ENCODE assay signal across 25 mouse cellular contexts in the genomic region with DNA sequence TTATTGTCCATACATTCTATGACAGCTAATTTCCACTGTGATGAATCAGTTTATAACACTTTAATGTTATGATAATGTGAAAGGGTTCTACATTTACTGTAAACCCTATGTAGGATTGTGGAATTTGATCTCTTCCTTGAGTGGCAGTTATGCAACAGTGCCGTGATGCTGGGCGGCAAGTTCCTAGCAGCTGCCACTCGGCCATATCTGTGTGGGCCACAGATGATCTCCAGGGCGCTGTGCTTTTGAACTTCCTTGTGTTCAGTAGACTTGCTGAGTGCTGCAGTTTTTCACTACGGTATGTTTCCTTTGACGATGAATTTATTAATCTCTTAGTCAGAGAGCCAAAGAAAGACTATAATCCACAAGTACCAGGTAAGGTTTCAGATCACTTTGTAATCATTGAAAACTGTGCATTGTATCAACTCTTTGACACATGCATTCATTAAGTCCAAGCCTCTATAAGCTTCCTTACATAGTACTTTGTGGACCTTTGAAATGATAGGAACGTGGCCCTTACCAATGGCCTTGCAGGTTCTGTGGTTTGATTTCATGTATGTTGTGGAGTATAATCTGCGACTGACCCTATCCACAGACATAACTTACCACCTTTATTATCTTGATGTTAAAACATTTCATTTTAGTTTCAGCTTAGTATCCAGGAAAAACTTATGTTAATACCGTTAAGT.
DNase-seq lines count a peak whose midpoint lies in the region; ATAC-seq and TF ChIP-seq lines count a peak whose summit lies in the region.
"Had no signal": no experiment of that assay in that cellular context is flagged by ENCODE, and none has a peak within 500 bp of the region (broad histone marks: within the 10 kb centered on the region; RNA-seq: fewer than 3 reads in every experiment).

No protein-coding gene starts in this region.

- DNase-seq in lung, postnatal 25 days (ENCODE audit: low spot score) = no peak
- DNase-seq in liver, embryonic 14.5 days (ENCODE audit: low read depth in 3 of 3, low spot score in 3 of 3) = no peak
- DNase-seq in left cerebral cortex, adult 8-10 months (ENCODE audit: low spot score in 2 of 2) = no peak
- DNase-seq in heart, postnatal 36 days = no peak
- DNase-seq in urinary bladder, postnatal 4 days (ENCODE audit: low spot score in 2 of 2) = no peak
- DNase-seq: adrenal gland, postnatal 25 days; B cell, adult 2 months; cerebellum, adult 11-12 months; cerebellum, adult 9-11 months; forebrain, postnatal 0 days; heart, postnatal 14 days; kidney, adult 9 months; kidney, postnatal 10 days; layer of hippocampus, adult 9-11 months; lung, postnatal 14 days; right cerebral cortex, postnatal 4 days had no signal

- no peak overlapping the region for H3K4me2 ChIP-seq in lung, embryonic 15.5 days
- H3K4me2 ChIP-seq in intestine, embryonic 16.5 days (ENCODE audit: low read depth, low read length) = no peak overlapping the region
- no peak overlapping the region for H3K4me2 ChIP-seq in liver, embryonic 14.5 days (ENCODE audit: low read depth)
- H3K4me2 ChIP-seq: embryonic facial prominence, embryonic 15.5 days; forebrain, embryonic 12.5 days; hindbrain, embryonic 12.5 days; limb, embryonic 12.5 days; liver, embryonic 15.5 days; midbrain, embryonic 12.5 days; neural tube, embryonic 13.5 days had no signal

- intact Hi-C loops in heart, postnatal 36 days (cut with DNase I) = no loop called here

- no peak overlapping the region for H3K9ac ChIP-seq in lung, embryonic 15.5 days
- no peak overlapping the region for H3K9ac ChIP-seq in intestine, embryonic 16.5 days (ENCODE audit: low read depth, low read length)
- H3K9ac ChIP-seq in liver, embryonic 14.5 days (replicated peaks) = no peak overlapping the region
- H3K9ac ChIP-seq: embryonic facial prominence, embryonic 15.5 days; forebrain, embryonic 12.5 days; forebrain, postnatal 0 days; hindbrain, embryonic 12.5 days; limb, embryonic 12.5 days; liver, embryonic 15.5 days; midbrain, embryonic 12.5 days; neural tube, embryonic 13.5 days had no signal

- H3K4me1 ChIP-seq in lung, embryonic 15.5 days = no peaks in the 10 kb centered on the region
- H3K4me1 ChIP-seq in intestine, embryonic 16.5 days (ENCODE audit: control insufficient read depth, insufficient read depth, low read length) = no peaks in the 10 kb centered on the region
- H3K4me1 ChIP-seq in liver, embryonic 14.5 days (replicated peaks; ENCODE audit: control insufficient read depth in 2 of 2, insufficient read depth in 2 of 2, low read length in 1 of 2) = no peaks in the 10 kb centered on the region
- H3K4me1 ChIP-seq: embryonic facial prominence, embryonic 15.5 days; forebrain, embryonic 12.5 days; hindbrain, embryonic 12.5 days; limb, embryonic 12.5 days; liver, embryonic 15.5 days; midbrain, embryonic 12.5 days had no signal

- no peak for TF ChIP-seq EP300 in liver, embryonic 14.5 days (IDR thresholded peaks at IDR 0.05; ENCODE audit: low read depth)

- no peaks in the 10 kb centered on the region for H3K9me3 ChIP-seq in lung, embryonic 15.5 days
- no peaks in the 10 kb centered on the region for H3K9me3 ChIP-seq in intestine, embryonic 16.5 days (ENCODE audit: control insufficient read depth, low read length)
- H3K9me3 ChIP-seq in liver, embryonic 14.5 days (ENCODE audit: control insufficient read depth, low read length) = no peaks in the 10 kb centered on the region
- H3K9me3 ChIP-seq: embryonic facial prominence, embryonic 15.5 days; forebrain, embryonic 12.5 days; hindbrain, embryonic 12.5 days; limb, embryonic 12.5 days; liver, embryonic 15.5 days; midbrain, embryonic 12.5 days; neural tube, embryonic 13.5 days had no signal

- H3K36me3 ChIP-seq in lung, embryonic 15.5 days = no peaks in the 10 kb centered on the region
- no peaks in the 10 kb centered on the region for H3K36me3 ChIP-seq in intestine, embryonic 16.5 days (ENCODE audit: control insufficient read depth, insufficient read depth, low read length)
- H3K36me3 ChIP-seq in liver, embryonic 14.5 days (replicated peaks; ENCODE audit: control insufficient read depth, insufficient read depth, low read depth) = no peaks in the 10 kb centered on the region
- H3K36me3 ChIP-seq: liver, embryonic 15.5 days had no signal

- TF ChIP-seq CTCF in liver, embryonic 14.5 days (IDR thresholded peaks at IDR 0.05; ENCODE audit: low read depth) = no peak

- no peak overlapping the region for H3K4me3 ChIP-seq in lung, embryonic 15.5 days
- no peak overlapping the region for H3K4me3 ChIP-seq in intestine, embryonic 16.5 days (ENCODE audit: low read length)
- no peak overlapping the region for H3K4me3 ChIP-seq in liver, embryonic 14.5 days (ENCODE audit: insufficient read depth in 1 of 2, low read depth in 2 of 2, low read length in 2 of 2)
- H3K4me3 ChIP-seq: embryonic facial prominence, embryonic 15.5 days; forebrain, embryonic 12.5 days; hindbrain, embryonic 12.5 days; limb, embryonic 12.5 days; liver, embryonic 15.5 days; midbrain, embryonic 12.5 days; neural tube, embryonic 13.5 days had no signal

- 78% methylated on average over 9 of the region's 9 CpGs for WGBS in lung, embryonic 15.5 days
- 86% methylated on average over 9 of the region's 9 CpGs for WGBS in intestine, embryonic 16.5 days
- WGBS in liver, embryonic 14.5 days (ENCODE audit: insufficient replicate concordance) = 46% methylated on average over 9 of the region's 9 CpGs

- H3K27ac ChIP-seq in lung, embryonic 15.5 days = no peak overlapping the region
- no peak overlapping the region for H3K27ac ChIP-seq in intestine, embryonic 16.5 days (ENCODE audit: low read length)
- no peak overlapping the region for H3K27ac ChIP-seq in liver, embryonic 14.5 days
- H3K27ac ChIP-seq: embryonic facial prominence, embryonic 15.5 days; forebrain, embryonic 12.5 days; hindbrain, embryonic 12.5 days; limb, embryonic 12.5 days; liver, embryonic 15.5 days; midbrain, embryonic 12.5 days; neural tube, embryonic 13.5 days had no signal

- peak; percentile 35; the same call in 1 of the 2 replicates for ATAC-seq in lung, embryonic 15.5 days (ENCODE audit: borderline replicate concordance, extremely low read depth, low FRiP score, low TSS enrichment)
- ATAC-seq in intestine, embryonic 16.5 days = peak; percentile 95
- ATAC-seq in liver, embryonic 14.5 days (ENCODE audit: insufficient read depth) = peak; percentile 45; the same call in 1 of the 2 replicates
- ATAC-seq: forebrain, postnatal 0 days had no signal

- no peaks in the 10 kb centered on the region for H3K27me3 ChIP-seq in lung, embryonic 15.5 days
- no peaks in the 10 kb centered on the region for H3K27me3 ChIP-seq in intestine, embryonic 16.5 days (replicated peaks; ENCODE audit: control insufficient read depth, insufficient read depth, low read length)
- no peaks in the 10 kb centered on the region for H3K27me3 ChIP-seq in liver, embryonic 14.5 days (ENCODE audit: control insufficient read depth, insufficient read depth, low read length)
- H3K27me3 ChIP-seq: embryonic facial prominence, embryonic 15.5 days; forebrain, embryonic 12.5 days; hindbrain, embryonic 12.5 days; limb, embryonic 12.5 days; liver, embryonic 15.5 days; midbrain, embryonic 12.5 days; neural tube, embryonic 13.5 days had no signal

Comparison
In these comparisons a context has a peak if more than half of its experiments do, and no peak if none do; other contexts are left out.
1. ATAC-seq: peak in every context shown above with its lines; median percentile 95 in intestine, embryonic 16.5 days; 45 in liver, embryonic 14.5 days; 35 in lung, embryonic 15.5 days.